Mouse (Mus musculus): ENCODE data around the gene Tnpo3. TPM values are rescaled to one million over a fixed set of nuclear protein-coding genes. Genes with fewer than 3 reads are reported as not detected.
A peak's percentile ranks its signal among the peaks of the same experiment; 100 is the strongest.

The Tnpo3 gene
- polyA plus RNA-seq, 1 experiment from 2014 or later, result 111 TPM

DNA sequence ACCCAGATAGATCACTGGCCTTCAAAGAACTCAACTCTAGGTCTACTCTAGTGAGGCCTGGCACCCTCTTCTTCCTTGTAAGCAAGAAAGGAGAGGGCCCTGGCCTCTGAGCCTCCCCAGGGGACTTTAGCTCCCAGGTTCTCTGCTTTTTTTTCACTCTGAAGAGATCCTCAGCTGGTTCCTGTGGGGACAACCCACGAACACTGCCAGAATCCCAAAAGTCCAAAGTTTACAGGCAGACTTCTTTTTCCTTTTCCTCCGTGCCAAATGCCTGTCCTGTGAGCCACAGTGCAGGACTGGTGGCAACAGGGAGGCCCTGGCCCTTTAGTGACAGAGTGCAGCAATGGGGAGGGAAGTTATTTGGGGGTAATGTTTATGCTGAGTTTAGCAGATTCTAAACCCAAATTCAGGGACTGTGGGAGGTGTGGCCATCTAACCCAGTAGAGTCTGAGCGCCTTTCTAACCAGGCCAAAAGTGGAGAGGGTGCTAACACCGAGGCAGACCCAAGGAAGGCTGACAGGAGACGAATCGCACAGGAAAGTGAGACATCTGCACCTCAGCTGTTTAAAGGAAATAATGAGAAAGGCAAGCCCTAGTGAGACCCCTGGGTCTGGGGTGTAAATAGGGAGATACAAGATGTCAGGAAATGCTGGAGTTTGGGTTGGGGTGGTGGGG lies 86.9 kb downstream of the Tnpo3 start:
- no peak for ATAC-seq (replicated peaks)
- 76% methylated on average over 6 of the region's 6 CpGs for WGBS
- H3K27me3 ChIP-seq, result peaks cover 14% of the 10 kb centered on the region; the same call in 1 of the 2 replicates
- H3K4me3 ChIP-seq, result no peak overlapping the region
- H3K4me1 ChIP-seq, result peaks cover 12% of the 10 kb centered on the region
- H3K9ac ChIP-seq (replicated peaks), result no peak overlapping the region
- no peaks in the 10 kb centered on the region for H3K36me3 ChIP-seq
- H3K27ac ChIP-seq (replicated peaks), result no peak overlapping the region
- no peak overlapping the region for H3K4me2 ChIP-seq (replicated peaks)
- H3K9me3 ChIP-seq, result no peaks in the 10 kb centered on the region

- ATAC-seq (replicated peaks), result no peak
- WGBS, result 8% methylated on average over 5 of the region's 5 CpGs
- no peak overlapping the region for H3K4me2 ChIP-seq (replicated peaks)
These were observed 92.5 kb downstream of the Tnpo3 start for GRCm38 (mm10) chr6:29517139-29517538.

GRCm38 (mm10) chr6:29513284-29513683 lies 96.4 kb downstream of the Tnpo3 start:
- Histone ChIP-seq H3K4me3 (0 out of 2 replicates have a peak overlapping the region, but pooled peaks have one; percentile 4), H3K27me3 (peaks cover 4% of the 10 kb centered on the region; the same call in 1 of the 2 replicates), H3K27ac (replicated peaks) (no peak overlapping the region), H3K4me1 (peaks cover 5% of the 10 kb centered on the region), H3K9ac (replicated peaks) (no peak overlapping the region; the same call in 1 of the 2 replicates), H3K9me3 (no peaks in the 10 kb centered on the region), H3K4me2 (replicated peaks) (peak overlapping the region; percentile 32), H3K36me3 (no peaks in the 10 kb centered on the region)
- ATAC-seq (replicated peaks), result 0 out of 2 replicates have a peak, but pooled peaks have one; percentile 29
- WGBS, result 1% methylated on average over 11 of the region's 11 CpGs

More at GRCm38 (mm10) chr6:29517139-29517538, 92.5 kb downstream of the Tnpo3 start:
- Histone ChIP-seq H3K4me1 (peaks cover 5% of the 10 kb centered on the region), H3K9ac (replicated peaks) (no peak overlapping the region), H3K27me3 (no peaks in the 10 kb centered on the region), H3K27ac (replicated peaks) (no peak overlapping the region), H3K9me3 (no peaks in the 10 kb centered on the region), H3K4me3 (no peak overlapping the region), H3K36me3 (no peaks in the 10 kb centered on the region)

GRCm38 (mm10) chr6:29509086-29509485 lies 100.6 kb downstream of the Tnpo3 start:
- Histone ChIP-seq H3K9me3 (no peaks in the 10 kb centered on the region), H3K27ac (replicated peaks) (no peak overlapping the region), H3K9ac (replicated peaks) (no peak overlapping the region), H3K36me3 (no peaks in the 10 kb centered on the region), H3K4me2 (replicated peaks) (no peak overlapping the region), H3K4me3 (no peak overlapping the region), H3K4me1 (peaks cover 5% of the 10 kb centered on the region), H3K27me3 (peaks cover 26% of the 10 kb centered on the region; the same call in 1 of the 2 replicates)
- no peak for ATAC-seq (replicated peaks)
- 60% methylated on average over 2 of the region's 2 CpGs for WGBS

GRCm38 (mm10) chr6:29507447-29508309 lies 102.0 kb downstream of the Tnpo3 start, which contains the start of gene Kcp:
TSS of gene Kcp (minus strand) at chr6:29507952.
- no peak within 1 kb of the TSS for H3K27ac ChIP-seq (replicated peaks)
- 1% methylated on average over 45 of the region's 47 CpGs for WGBS
- no peaks in the 10 kb centered on the region for H3K9me3 ChIP-seq
- peak within 1 kb of the TSS; percentile 42 for H3K9ac ChIP-seq (replicated peaks)
- no peaks in the 10 kb centered on the region; the same call in 1 of the 2 replicates for H3K4me1 ChIP-seq
- H3K27me3 ChIP-seq, result peaks cover 26% of the 10 kb centered on the region; the same call in 1 of the 2 replicates
- H3K4me3 ChIP-seq, result peak within 1 kb of the TSS; percentile 50
- H3K4me2 ChIP-seq (replicated peaks), result peak within 1 kb of the TSS; percentile 57
- peak; percentile 57 for ATAC-seq (replicated peaks)
- no peaks in the 10 kb centered on the region for H3K36me3 ChIP-seq

GRCm38 (mm10) chr6:29506834-29507233 lies 102.9 kb downstream of the Tnpo3 start:
- H3K4me3 ChIP-seq, result peak overlapping the region; percentile 50
- H3K27me3 ChIP-seq, result peaks cover 26% of the 10 kb centered on the region; the same call in 1 of the 2 replicates
- no peaks in the 10 kb centered on the region for H3K9me3 ChIP-seq
- no peaks in the 10 kb centered on the region; the same call in 1 of the 2 replicates for H3K4me1 ChIP-seq
- peak overlapping the region; percentile 57 for H3K4me2 ChIP-seq (replicated peaks)
- no peak overlapping the region for H3K27ac ChIP-seq (replicated peaks)
- no peaks in the 10 kb centered on the region for H3K36me3 ChIP-seq
- no peak overlapping the region for H3K9ac ChIP-seq (replicated peaks)
- ATAC-seq (replicated peaks), result peak; percentile 43; the same call in 1 of the 2 replicates
- 24% methylated on average over 8 of the region's 8 CpGs for WGBS

DNA sequence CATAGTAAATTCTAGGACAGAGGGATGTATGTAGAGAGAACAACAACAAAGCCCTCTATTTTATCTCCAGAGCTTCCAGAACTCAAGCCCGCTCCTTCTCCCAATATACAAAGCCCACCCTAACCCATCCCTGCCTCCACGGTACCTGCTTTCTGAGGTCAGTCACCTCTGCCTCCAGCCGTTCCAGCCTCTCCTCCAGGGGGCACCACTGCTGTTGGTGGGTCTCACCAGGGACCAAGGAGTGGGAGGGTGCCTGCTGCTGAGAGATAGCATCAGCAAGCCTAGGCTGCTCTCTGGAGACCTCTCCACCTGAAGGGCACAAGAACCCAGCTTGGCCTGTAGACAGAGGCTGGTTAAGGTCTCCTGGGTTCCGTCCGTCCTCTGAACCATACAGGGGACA lies 104.2 kb downstream of the Tnpo3 start:
- ATAC-seq (replicated peaks), result no peak
- H3K27me3 ChIP-seq, result peaks cover 26% of the 10 kb centered on the region; the same call in 1 of the 2 replicates
- WGBS, result 89% methylated on average over 5 of the region's 5 CpGs

DNA sequence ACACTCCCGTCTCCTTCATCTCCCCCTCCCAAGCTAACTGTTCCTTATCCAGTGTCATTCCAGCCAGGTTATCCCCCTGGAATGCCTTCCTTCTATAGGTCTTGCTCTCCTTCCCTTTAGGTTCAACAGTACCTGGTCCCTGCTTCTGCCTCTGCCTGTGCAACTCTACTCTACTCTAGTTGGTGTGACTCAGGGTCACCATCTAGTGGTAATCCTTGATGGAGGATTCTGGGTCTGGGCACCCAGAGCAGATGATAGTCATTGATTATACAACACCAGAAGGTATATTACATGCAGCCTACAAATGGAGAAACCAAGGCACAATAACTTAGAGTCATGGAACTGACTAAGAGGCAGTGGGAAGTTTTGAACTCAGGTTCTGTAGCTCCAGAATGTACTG lies 108.1 kb downstream of the Tnpo3 start:
- H3K4me3 ChIP-seq, result no peak overlapping the region
- H3K9ac ChIP-seq (replicated peaks), result no peak overlapping the region
- no peak for ATAC-seq (replicated peaks)
- no peaks in the 10 kb centered on the region for H3K36me3 ChIP-seq
- no peak overlapping the region for H3K4me2 ChIP-seq (replicated peaks)
- WGBS, result 93% methylated on average over 1 of the region's 1 CpGs
- H3K27ac ChIP-seq (replicated peaks), result no peak overlapping the region
- H3K9me3 ChIP-seq, result no peaks in the 10 kb centered on the region
- H3K27me3 ChIP-seq, result peaks cover 27% of the 10 kb centered on the region; the same call in 1 of the 2 replicates
- no peaks in the 10 kb centered on the region for H3K4me1 ChIP-seq

More for the DNA sequence above, 104.2 kb downstream of the Tnpo3 start:
- H3K4me1 ChIP-seq, result no peaks in the 10 kb centered on the region; the same call in 1 of the 2 replicates
- H3K4me3 ChIP-seq, result no peak overlapping the region
- no peak overlapping the region for H3K9ac ChIP-seq (replicated peaks)
- no peaks in the 10 kb centered on the region for H3K9me3 ChIP-seq
- no peak overlapping the region for H3K4me2 ChIP-seq (replicated peaks)
- no peaks in the 10 kb centered on the region for H3K36me3 ChIP-seq
- no peak overlapping the region for H3K27ac ChIP-seq (replicated peaks)

DNA sequence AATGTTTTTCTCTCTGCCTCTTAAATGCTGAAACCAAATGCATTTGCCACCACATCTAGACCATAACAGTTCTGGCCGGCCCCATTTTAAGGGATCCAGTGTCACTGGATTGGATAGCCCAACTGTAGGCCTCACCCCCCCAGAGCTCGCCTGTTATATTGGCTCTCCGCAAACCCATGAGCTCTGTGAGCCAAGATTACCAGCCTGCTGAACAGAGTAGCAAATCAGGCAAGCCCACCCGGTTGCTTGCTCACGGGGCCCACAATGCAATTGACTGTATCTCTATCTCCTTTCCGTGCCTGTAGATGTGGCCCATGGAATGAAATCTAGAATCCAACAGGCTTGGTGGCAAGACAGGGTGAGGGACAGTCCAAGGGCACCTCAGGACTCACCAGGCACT lies 108.9 kb downstream of the Tnpo3 start:
- WGBS, result 89% methylated on average over 6 of the region's 6 CpGs
- Histone ChIP-seq H3K4me3 (no peak overlapping the region), H3K9ac (replicated peaks) (no peak overlapping the region), H3K9me3 (no peaks in the 10 kb centered on the region), H3K4me1 (no peaks in the 10 kb centered on the region), H3K27ac (replicated peaks) (no peak overlapping the region), H3K36me3 (no peaks in the 10 kb centered on the region), H3K27me3 (peaks cover 29% of the 10 kb centered on the region), H3K4me2 (replicated peaks) (no peak overlapping the region)
- no peak for ATAC-seq (replicated peaks)

DNA sequence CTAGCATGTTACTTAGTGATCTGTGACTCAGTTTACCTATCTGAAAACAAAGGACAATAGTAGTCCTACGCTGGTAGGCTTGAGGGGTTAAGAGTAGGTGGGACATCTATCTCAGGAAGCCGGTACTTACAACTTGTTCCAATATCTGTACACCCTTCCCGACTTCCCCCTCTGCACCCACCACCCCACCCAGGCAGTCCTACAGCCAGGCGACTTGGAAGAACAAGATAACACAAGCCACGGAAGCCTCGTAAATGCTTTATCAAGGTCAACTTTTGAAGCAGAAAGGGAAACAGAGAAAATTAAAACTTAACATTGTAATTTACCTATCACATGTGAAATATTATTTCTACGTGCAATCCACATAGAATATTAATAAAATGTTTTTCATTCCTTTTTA lies 109.5 kb downstream of the Tnpo3 start:
- Histone ChIP-seq H3K27ac (replicated peaks) (no peak overlapping the region), H3K9me3 (no peaks in the 10 kb centered on the region), H3K27me3 (peaks cover 30% of the 10 kb centered on the region), H3K9ac (replicated peaks) (no peak overlapping the region), H3K4me1 (no peaks in the 10 kb centered on the region), H3K4me3 (no peak overlapping the region), H3K4me2 (replicated peaks) (no peak overlapping the region), H3K36me3 (no peaks in the 10 kb centered on the region)
- no peak for ATAC-seq (replicated peaks)
- 94% methylated on average over 7 of the region's 7 CpGs for WGBS

- Histone ChIP-seq H3K36me3 (no peaks in the 10 kb centered on the region), H3K9ac (replicated peaks) (no peak overlapping the region), H3K9me3 (no peaks in the 10 kb centered on the region), H3K27ac (replicated peaks) (no peak overlapping the region), H3K4me3 (no peak overlapping the region), H3K4me1 (no peaks in the 10 kb centered on the region), H3K27me3 (peaks cover 30% of the 10 kb centered on the region), H3K4me2 (replicated peaks) (no peak overlapping the region)
- ATAC-seq (replicated peaks), result no peak
- 45% methylated on average over 2 of the region's 2 CpGs for WGBS
These were observed 111.9 kb downstream of the Tnpo3 start for GRCm38 (mm10) chr6:29497791-29498190.

DNA sequence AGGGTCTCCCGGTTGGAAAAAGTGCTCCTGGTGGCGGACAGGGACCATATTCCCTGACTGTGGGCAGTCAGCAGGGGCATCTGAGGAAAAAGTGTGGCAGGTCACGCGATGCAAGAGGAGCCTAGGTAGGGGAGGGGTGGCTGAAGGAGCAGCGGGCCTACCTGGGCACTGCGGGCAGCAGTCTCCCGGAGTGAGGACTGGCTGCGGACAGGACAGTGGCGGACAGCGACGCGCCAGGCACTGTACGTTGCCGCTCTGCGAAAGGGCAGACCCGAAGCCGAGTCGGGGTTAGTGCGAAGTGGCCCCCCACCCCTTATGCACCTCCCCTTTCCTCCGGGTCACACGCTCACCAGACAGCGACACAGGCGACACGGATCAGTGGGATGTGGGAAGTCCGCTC lies 113.4 kb downstream of the Tnpo3 start:
- no peaks in the 10 kb centered on the region for H3K4me1 ChIP-seq
- H3K27ac ChIP-seq (replicated peaks), result no peak overlapping the region
- H3K4me2 ChIP-seq (replicated peaks), result no peak overlapping the region
- H3K4me3 ChIP-seq, result no peak overlapping the region
- no peak overlapping the region for H3K9ac ChIP-seq (replicated peaks)
- no peak for ATAC-seq (replicated peaks)
- peaks cover 30% of the 10 kb centered on the region for H3K27me3 ChIP-seq
- 9% methylated on average over 25 of the region's 25 CpGs for WGBS
- no peaks in the 10 kb centered on the region for H3K36me3 ChIP-seq
- no peaks in the 10 kb centered on the region for H3K9me3 ChIP-seq

Data from forebrain, embryonic 15.5 days (tissue).